Mouse (Mus musculus) neural tube, embryonic 11.5 days (tissue): ENCODE measurements at regions not wholly inside any gene's neighbourhood (a gene's known extent, or its start where the extent isn't known, plus 50 kb on each side); places are given as distances from the start of the nearest gene placed in this dataset.

Experiments
- ATAC-seq: fragments of 200-750 bp; cut with Nextera tagmentation; 2 replicates; pipeline ENCODE4 v1.8.0; 2017; ENCODE audit warnings: moderate number of reproducible peaks, mild to moderate bottlenecking, moderate TSS enrichment, moderate library complexity; ENCODE audit not compliant: insufficient read depth, low FRiP score, low TSS enrichment
- DNase-seq: peaks from one replicate; pipeline ENCODE4 v3.0.0-alpha.2; 2015; ENCODE audit warnings: low spot score
- H3K27ac ChIP-seq: fragments of 300-500 bp; sonication (generic); 2 replicates; pipeline ENCODE4 v1.5.1; 2014; ENCODE audit warnings: low read depth, mild to moderate bottlenecking, low read length
- H3K27me3 ChIP-seq: fragments of 300-500 bp; sonication (generic); 2 replicates; pipeline ENCODE4 v1.6.1; 2014; ENCODE audit warnings: mild to moderate bottlenecking, low read length, mixed read lengths; ENCODE audit not compliant: control insufficient read depth, insufficient read depth
- H3K36me3 ChIP-seq: fragments of 300-500 bp; sonication (generic); 2 replicates; pipeline ENCODE4 v1.6.1; 2014; ENCODE audit warnings: mild to moderate bottlenecking, low read length, moderate library complexity, mixed read lengths; ENCODE audit not compliant: control insufficient read depth, insufficient read depth
- H3K4me1 ChIP-seq: fragments of 300-500 bp; sonication (generic); 2 replicates; pipeline ENCODE4 v1.6.1; 2014; ENCODE audit warnings: low read length, mixed read lengths; ENCODE audit not compliant: control insufficient read depth, insufficient read depth
- H3K4me2 ChIP-seq: fragments of 300-500 bp; sonication (generic); 2 replicates; pipeline ENCODE4 v1.6.1; 2014; ENCODE audit warnings: low read depth, mild to moderate bottlenecking, moderate library complexity
- H3K4me3 ChIP-seq: fragments of 300-500 bp; sonication (generic); 2 replicates; pipeline ENCODE4 v1.5.1; 2014; ENCODE audit warnings: low read depth, low read length
- H3K9ac ChIP-seq: fragments of 300-500 bp; sonication (generic); 2 replicates; pipeline ENCODE4 v1.6.1; 2014; ENCODE audit warnings: mild to moderate bottlenecking, low read length
- H3K9me3 ChIP-seq: fragments of 300-500 bp; sonication (generic); 2 replicates; pipeline ENCODE4 v1.6.1; 2016; ENCODE audit warnings: low read length; ENCODE audit not compliant: control insufficient read depth
- WGBS: fragments of 180-500 bp; shearing (Covaris S2); extraction: QIAGEN DNeasy Blood & Tissue Kit; methylation state at CpG from one replicate; pipeline ENCODE4 v1.1.7; 2014; 5-methylcytosine and 5-hydroxymethylcytosine counted together

- DNase-seq: no peak
- Histone ChIP-seq H3K4me3 (no peak overlapping the region), H3K36me3 (no peaks in the 10 kb centered on the region), H3K27ac (no peak overlapping the region), H3K9ac (no peak overlapping the region), H3K4me2 (no peak overlapping the region), H3K4me1 (peaks cover 9% of the 10 kb centered on the region), H3K9me3 (no peaks in the 10 kb centered on the region), H3K27me3 (no peaks in the 10 kb centered on the region)
- 69% methylated on average over 6 of the region's 6 CpGs for WGBS
- ATAC-seq: no peak
These were observed 112.1 kb upstream of the Sdk2 start for GRCm38 (mm10) chr11:114178746-114179472.

GRCm38 (mm10) chr11:114177789-114178188, 110.9 kb upstream of the Sdk2 start:
- 51% methylated on average over 4 of the region's 4 CpGs for WGBS
- Histone ChIP-seq H3K4me2 (no peak overlapping the region), H3K27ac (no peak overlapping the region), H3K36me3 (no peaks in the 10 kb centered on the region), H3K4me3 (no peak overlapping the region), H3K9ac (no peak overlapping the region), H3K27me3 (no peaks in the 10 kb centered on the region), H3K4me1 (peaks cover 9% of the 10 kb centered on the region), H3K9me3 (no peaks in the 10 kb centered on the region)
- DNase-seq (no peak), ATAC-seq (no peak)

GRCm38 (mm10) chr11:114177281-114177680, 110.4 kb upstream of the Sdk2 start:
- no peak overlapping the region for H3K4me3 ChIP-seq
- H3K27ac ChIP-seq: no peak overlapping the region
- H3K36me3 ChIP-seq: no peaks in the 10 kb centered on the region
- DNase-seq (no peak), ATAC-seq (no peak)
- no peaks in the 10 kb centered on the region for H3K27me3 ChIP-seq
- H3K9me3 ChIP-seq: no peaks in the 10 kb centered on the region
- no peak overlapping the region for H3K9ac ChIP-seq
- H3K4me2 ChIP-seq: no peak overlapping the region
- H3K4me1 ChIP-seq: peaks cover 9% of the 10 kb centered on the region
- 92% methylated on average over 1 of the region's 1 CpGs for WGBS

GRCm38 (mm10) chr11:114176671-114177212, 109.9 kb upstream of the Sdk2 start:
- H3K27me3 ChIP-seq: no peaks in the 10 kb centered on the region
- H3K4me1 ChIP-seq: peaks cover 9% of the 10 kb centered on the region
- no peaks in the 10 kb centered on the region for H3K36me3 ChIP-seq
- DNase-seq (no peak), ATAC-seq (no peak)
- 79% methylated on average over 4 of the region's 4 CpGs for WGBS
- no peak overlapping the region for H3K4me2 ChIP-seq
- H3K9me3 ChIP-seq: no peaks in the 10 kb centered on the region
- no peak overlapping the region for H3K9ac ChIP-seq
- H3K4me3 ChIP-seq: no peak overlapping the region
- no peak overlapping the region for H3K27ac ChIP-seq

GRCm38 (mm10) chr11:114175437-114176131, 108.7 kb upstream of the Sdk2 start:
- Histone ChIP-seq H3K4me3 (no peak overlapping the region), H3K27me3 (no peaks in the 10 kb centered on the region), H3K9me3 (no peaks in the 10 kb centered on the region), H3K9ac (no peak overlapping the region), H3K4me1 (peaks cover 9% of the 10 kb centered on the region), H3K4me2 (no peak overlapping the region), H3K27ac (no peak overlapping the region), H3K36me3 (no peaks in the 10 kb centered on the region)
- 36% methylated on average over 23 of the region's 23 CpGs for WGBS
- ATAC-seq (no peak), DNase-seq (no peak)

- 85% methylated on average over 4 of the region's 4 CpGs for WGBS
- H3K36me3 ChIP-seq: no peaks in the 10 kb centered on the region
- H3K4me3 ChIP-seq: no peak overlapping the region
- no peaks in the 10 kb centered on the region for H3K27me3 ChIP-seq
- no peak overlapping the region for H3K27ac ChIP-seq
- H3K4me2 ChIP-seq: no peak overlapping the region
- no peak for ATAC-seq
- DNase-seq: no peak
- no peak overlapping the region for H3K9ac ChIP-seq
- no peaks in the 10 kb centered on the region for H3K9me3 ChIP-seq
- peaks cover 9% of the 10 kb centered on the region for H3K4me1 ChIP-seq
These were observed 108.0 kb upstream of the Sdk2 start for GRCm38 (mm10) chr11:114174871-114175270.

- H3K4me2 ChIP-seq: no peak overlapping the region
- H3K9ac ChIP-seq: no peak overlapping the region
- DNase-seq (no peak), ATAC-seq (no peak)
- no peaks in the 10 kb centered on the region for H3K36me3 ChIP-seq
- 80% methylated on average over 13 of the region's 13 CpGs for WGBS
- no peak overlapping the region for H3K27ac ChIP-seq
- H3K4me3 ChIP-seq: no peak overlapping the region
- no peaks in the 10 kb centered on the region for H3K9me3 ChIP-seq
- H3K4me1 ChIP-seq: 0 out of 2 replicates have a peak, but pooled peaks cover 5% of the 10 kb centered on the region
- H3K27me3 ChIP-seq: no peaks in the 10 kb centered on the region
These were observed 101.4 kb upstream of the Sdk2 start for GRCm38 (mm10) chr11:114168231-114168661.

GRCm38 (mm10) chr11:114165656-114166362, 99.0 kb upstream of the Sdk2 start:
- 24% methylated on average over 23 of the region's 23 CpGs for WGBS
- Histone ChIP-seq H3K4me1 (0 out of 2 replicates have a peak, but pooled peaks cover 5% of the 10 kb centered on the region), H3K27me3 (no peaks in the 10 kb centered on the region), H3K4me2 (peak overlapping the region; percentile 27), H3K9ac (peak overlapping the region; percentile 50), H3K4me3 (peak overlapping the region; percentile 12; the same call in 1 of the 2 replicates), H3K9me3 (no peaks in the 10 kb centered on the region), H3K27ac (peak overlapping the region; percentile 29; the same call in 1 of the 2 replicates), H3K36me3 (no peaks in the 10 kb centered on the region)
- DNase-seq (peak; percentile 68), ATAC-seq (no peak)
